Comparison of ENCODE assay signal across 9 mouse cellular contexts in the genomic region with DNA sequence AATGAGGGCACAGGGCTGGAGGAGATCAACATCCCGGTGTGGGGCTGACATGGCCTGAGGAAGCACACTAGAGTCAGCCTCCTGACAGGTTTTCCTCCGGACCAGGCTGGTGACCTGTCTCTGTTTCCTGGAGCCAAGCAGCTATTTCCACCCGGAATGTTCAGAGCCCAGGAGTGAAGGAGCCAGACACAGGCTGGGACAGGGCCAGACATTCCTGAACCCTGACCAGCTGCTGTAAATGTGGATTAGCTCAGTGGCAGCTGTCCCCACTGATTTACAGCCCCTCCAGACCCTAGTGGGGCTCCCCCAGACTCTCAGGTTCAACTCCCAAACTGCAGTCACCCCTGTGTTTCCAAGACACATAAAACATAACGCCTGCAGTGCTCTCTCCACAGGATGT. TPM values are rescaled to one million over a fixed set of nuclear protein-coding genes. Genes with fewer than 3 reads are reported as not detected.
DNase-seq lines count a peak whose midpoint lies in the region; ATAC-seq lines count a peak whose summit lies in the region.
"Had no signal": no experiment of that assay in that cellular context is flagged by ENCODE, and none has a peak within 500 bp of the region (broad histone marks: within the 10 kb centered on the region; RNA-seq: fewer than 3 reads in every experiment).

No protein-coding gene starts in this region.

- no peaks in the 10 kb centered on the region for H3K27me3 ChIP-seq in stomach, embryonic 16.5 days (ENCODE audit: control insufficient read depth, insufficient read depth, low read length)
- no peaks in the 10 kb centered on the region for H3K27me3 ChIP-seq in liver, embryonic 12.5 days (replicated peaks)
- H3K27me3 ChIP-seq: midbrain, embryonic 15.5 days had no signal

- peaks cover 4% of the 10 kb centered on the region; the same call in 1 of the 2 replicates for H3K9me3 ChIP-seq in stomach, embryonic 16.5 days (replicated peaks; ENCODE audit: control insufficient read depth, low read length)
- peaks cover 7% of the 10 kb centered on the region; the same call in 1 of the 2 replicates for H3K9me3 ChIP-seq in liver, embryonic 12.5 days (replicated peaks)

- DNase-seq in urinary bladder, postnatal 14 days (ENCODE audit: low spot score) = peak; percentile 57
- no peak for DNase-seq in urinary bladder, adult 18-20 months (ENCODE audit: low spot score in 2 of 2)
- DNase-seq in heart, postnatal 25 days (ENCODE audit: low spot score) = peak; percentile 47
- DNase-seq in kidney, postnatal 4 days = peak; percentile 75 to 80
- DNase-seq in liver = no peak
- no peak for DNase-seq in retina, embryonic 14.5 days (ENCODE audit: low spot score)

- no peak overlapping the region for H3K4me3 ChIP-seq in stomach, embryonic 16.5 days (replicated peaks; ENCODE audit: low read length)
- H3K4me3 ChIP-seq in liver, embryonic 12.5 days = no peak overlapping the region
- H3K4me3 ChIP-seq: midbrain, embryonic 15.5 days had no signal

- no peaks in the 10 kb centered on the region for H3K36me3 ChIP-seq in stomach, embryonic 16.5 days (ENCODE audit: control insufficient read depth, insufficient read depth, low read length)
- H3K36me3 ChIP-seq in liver, embryonic 12.5 days = peaks cover 7% of the 10 kb centered on the region; the same call in 1 of the 2 replicates
- H3K36me3 ChIP-seq: midbrain, embryonic 15.5 days had no signal

- no peak for ATAC-seq in stomach, embryonic 16.5 days (ENCODE audit: insufficient read depth, low FRiP score)
- ATAC-seq in liver, embryonic 12.5 days = no peak
- ATAC-seq: midbrain, embryonic 15.5 days had no signal

- intact Hi-C loops in heart, postnatal 25 days (cut with DNase I) = no loop called here

- no peak overlapping the region for H3K4me2 ChIP-seq in stomach, embryonic 16.5 days (ENCODE audit: low read depth, low read length)
- no peak overlapping the region for H3K4me2 ChIP-seq in liver, embryonic 12.5 days
- H3K4me2 ChIP-seq: midbrain, embryonic 15.5 days had no signal

- no peak overlapping the region for H3K9ac ChIP-seq in stomach, embryonic 16.5 days (ENCODE audit: low read length)
- H3K9ac ChIP-seq in liver, embryonic 12.5 days = no peak overlapping the region
- H3K9ac ChIP-seq: midbrain, embryonic 15.5 days had no signal

- peaks cover 24% of the 10 kb centered on the region for H3K4me1 ChIP-seq in stomach, embryonic 16.5 days (ENCODE audit: control insufficient read depth, insufficient read depth, low read length)
- no peaks in the 10 kb centered on the region for H3K4me1 ChIP-seq in liver, embryonic 12.5 days

- 34% methylated on average over 4 of the region's 4 CpGs for WGBS in stomach, embryonic 16.5 days
- 65% methylated on average over 4 of the region's 4 CpGs for WGBS in liver, embryonic 12.5 days (ENCODE audit: insufficient replicate concordance)

- peak overlapping the region; percentile 34; the same call in 1 of the 2 replicates for H3K27ac ChIP-seq in stomach, embryonic 16.5 days (ENCODE audit: low read length)
- no peak overlapping the region for H3K27ac ChIP-seq in liver, embryonic 12.5 days
- H3K27ac ChIP-seq: midbrain, embryonic 15.5 days had no signal

RNA-seq across cellular contexts. Expression of gene Chga, which starts 42.7 kb away (rescaled TPM):
- not detected for total RNA-seq in heart, postnatal 25 days (2021)
- 15.8 and 17.5 TPM in 2 replicates for polyA plus RNA-seq in stomach, embryonic 16.5 days (2015; fragmentation: Nextera tagmentation; extraction: Ambion mirVana)
- 1.3 and 1.4 TPM in 2 replicates for polyA plus RNA-seq in liver, embryonic 12.5 days (2016; fragmentation: Nextera tagmentation; extraction: Ambion mirVana)

Comparison
In these comparisons a context has a peak if more than half of its experiments do, and no peak if none do; other contexts are left out.
1. DNase-seq: peak in urinary bladder, postnatal 14 days (single experiment), heart, postnatal 25 days (single experiment) and kidney, postnatal 4 days (2 of 2); none in urinary bladder, adult 18-20 months (0 of 2), liver (single experiment) and retina, embryonic 14.5 days (single experiment).